Mouse (Mus musculus): ENCODE measurements around the gene Kctd15. TPM values are rescaled to one million over a fixed set of nuclear protein-coding genes. Genes with fewer than 3 reads are reported as not detected.

The Kctd15 gene
- polyA plus RNA-seq, 1 experiment from 2014 or later: 61.6 TPM

DNA sequence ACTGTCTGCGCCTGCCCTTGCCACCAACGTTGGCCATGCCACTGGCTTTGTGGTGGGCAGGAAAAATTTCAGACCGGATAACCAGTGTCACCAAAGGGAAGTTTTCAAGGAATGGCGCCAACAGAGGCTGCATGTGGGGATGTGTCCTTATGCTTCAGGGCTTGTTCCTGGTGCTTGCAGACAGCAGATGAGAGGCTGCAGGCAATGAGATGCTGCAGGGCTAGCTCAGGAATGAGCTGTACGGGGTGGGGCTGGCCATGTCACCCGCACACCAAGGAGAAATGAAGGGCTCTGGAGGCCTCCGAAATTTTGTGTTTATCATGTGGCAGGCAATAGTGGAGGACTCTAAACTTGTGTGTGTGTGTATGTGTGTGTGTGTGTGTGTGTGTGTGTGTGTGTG, 6.6 kb upstream of the Kctd15 start:
- Histone ChIP-seq H3K27me3 (no peaks in the 10 kb centered on the region), H3K4me2 (replicated peaks) (no peak overlapping the region), H3K9ac (no peak overlapping the region), H3K4me3 (no peak overlapping the region), H3K27ac (no peak overlapping the region), H3K4me1 (0 out of 2 replicates have a peak, but pooled peaks cover 6% of the 10 kb centered on the region), H3K9me3 (no peaks in the 10 kb centered on the region), H3K36me3 (no peaks in the 10 kb centered on the region)
- no peak for ATAC-seq (ENCODE audit: insufficient number of reproducible peaks, insufficient read depth, low FRiP score, low TSS enrichment)
- 41% methylated on average over 7 of the region's 7 CpGs for WGBS

DNA sequence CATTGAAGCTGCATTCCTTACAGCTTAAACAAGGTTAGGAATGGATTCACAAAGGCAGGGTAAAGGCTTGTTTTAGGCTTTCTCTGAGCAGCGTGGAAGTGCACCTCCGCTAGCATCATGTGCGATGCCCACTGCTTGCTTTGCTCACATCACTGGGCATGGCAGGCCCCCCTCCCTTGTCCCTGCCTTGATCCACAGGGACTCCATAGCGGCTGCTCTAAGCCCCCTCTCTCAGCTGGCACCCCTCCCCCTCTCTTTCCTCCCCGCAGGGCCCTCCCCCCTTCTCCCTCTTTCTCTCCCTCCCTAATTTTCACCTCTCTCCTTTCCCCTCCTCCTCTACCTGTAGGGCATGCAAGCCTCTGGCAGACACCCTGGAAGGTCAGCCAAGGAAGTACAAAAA, 5.7 kb upstream of the Kctd15 start:
- no peak overlapping the region for H3K4me2 ChIP-seq (replicated peaks)
- no peak for ATAC-seq (ENCODE audit: insufficient number of reproducible peaks, insufficient read depth, low FRiP score, low TSS enrichment)
- H3K9ac ChIP-seq: no peak overlapping the region
- H3K4me3 ChIP-seq: no peak overlapping the region
- no peaks in the 10 kb centered on the region for H3K9me3 ChIP-seq
- 15% methylated on average over 5 of the region's 5 CpGs for WGBS
- H3K27ac ChIP-seq: no peak overlapping the region
- no peaks in the 10 kb centered on the region for H3K27me3 ChIP-seq
- H3K36me3 ChIP-seq: no peaks in the 10 kb centered on the region
- 0 out of 2 replicates have a peak, but pooled peaks cover 6% of the 10 kb centered on the region for H3K4me1 ChIP-seq

GRCm38 (mm10) chr7:34659386-34660085, 3.0 kb upstream of the Kctd15 start:
- Histone ChIP-seq H3K4me1 (0 out of 2 replicates have a peak, but pooled peaks cover 6% of the 10 kb centered on the region), H3K36me3 (no peaks in the 10 kb centered on the region), H3K9me3 (no peaks in the 10 kb centered on the region), H3K4me3 (no peak overlapping the region), H3K9ac (no peak overlapping the region), H3K4me2 (replicated peaks) (no peak overlapping the region), H3K27ac (no peak overlapping the region), H3K27me3 (no peaks in the 10 kb centered on the region)
- 37% methylated on average over 6 of the region's 6 CpGs for WGBS
- no peak for ATAC-seq (ENCODE audit: insufficient number of reproducible peaks, insufficient read depth, low FRiP score, low TSS enrichment)

- peak overlapping the region; percentile 95 for H3K9ac ChIP-seq
- H3K27me3 ChIP-seq: no peaks in the 10 kb centered on the region
- peak overlapping the region; percentile 100 for H3K27ac ChIP-seq
- no peaks in the 10 kb centered on the region for H3K9me3 ChIP-seq
- H3K4me2 ChIP-seq (replicated peaks): peak overlapping the region; percentile 82
- H3K4me3 ChIP-seq: peak overlapping the region; percentile 89
- no peaks in the 10 kb centered on the region for H3K36me3 ChIP-seq
- H3K4me1 ChIP-seq: peaks cover 22% of the 10 kb centered on the region
- peak; percentile 50 for ATAC-seq (ENCODE audit: insufficient number of reproducible peaks, insufficient read depth, low FRiP score, low TSS enrichment)
- under 1% methylated on average over 57 of the region's 74 CpGs for WGBS
Observed at GRCm38 (mm10) chr7:34655086-34655839, 1.3 kb downstream of the Kctd15 start.

GRCm38 (mm10) chr7:34654441-34655085, 2.0 kb downstream of the Kctd15 start:
- Histone ChIP-seq H3K9me3 (no peaks in the 10 kb centered on the region), H3K4me2 (replicated peaks) (peak overlapping the region; percentile 82), H3K27me3 (no peaks in the 10 kb centered on the region), H3K36me3 (peaks cover 6% of the 10 kb centered on the region), H3K4me1 (peaks cover 22% of the 10 kb centered on the region), H3K9ac (peak overlapping the region; percentile 95), H3K4me3 (peak overlapping the region; percentile 89), H3K27ac (peak overlapping the region; percentile 100)
- ATAC-seq (ENCODE audit: insufficient number of reproducible peaks, insufficient read depth, low FRiP score, low TSS enrichment): peak; percentile 23
- WGBS: under 1% methylated on average over 59 of the region's 81 CpGs

- Histone ChIP-seq H3K9me3 (no peaks in the 10 kb centered on the region), H3K4me2 (replicated peaks) (peak overlapping the region; percentile 82), H3K9ac (peak overlapping the region; percentile 95), H3K36me3 (peaks cover 13% of the 10 kb centered on the region), H3K4me1 (peaks cover 22% of the 10 kb centered on the region), H3K27ac (peak overlapping the region; percentile 100), H3K27me3 (no peaks in the 10 kb centered on the region), H3K4me3 (peak overlapping the region; percentile 89)
- ATAC-seq (ENCODE audit: insufficient number of reproducible peaks, insufficient read depth, low FRiP score, low TSS enrichment): peak; percentile 44
- under 1% methylated on average over 55 of the region's 64 CpGs for WGBS
Observed at GRCm38 (mm10) chr7:34653731-34654440, 2.6 kb downstream of the Kctd15 start.

- no peak for ATAC-seq (ENCODE audit: insufficient number of reproducible peaks, insufficient read depth, low FRiP score, low TSS enrichment)
- Histone ChIP-seq H3K9me3 (no peaks in the 10 kb centered on the region), H3K4me3 (peak overlapping the region; percentile 89), H3K4me1 (peaks cover 22% of the 10 kb centered on the region), H3K27ac (peak overlapping the region; percentile 100), H3K4me2 (replicated peaks) (peak overlapping the region; percentile 82), H3K36me3 (peaks cover 23% of the 10 kb centered on the region), H3K27me3 (no peaks in the 10 kb centered on the region), H3K9ac (peak overlapping the region; percentile 95)
- WGBS: 1% methylated on average over 48 of the region's 48 CpGs
Observed at GRCm38 (mm10) chr7:34652751-34653502, 3.6 kb downstream of the Kctd15 start.

DNA sequence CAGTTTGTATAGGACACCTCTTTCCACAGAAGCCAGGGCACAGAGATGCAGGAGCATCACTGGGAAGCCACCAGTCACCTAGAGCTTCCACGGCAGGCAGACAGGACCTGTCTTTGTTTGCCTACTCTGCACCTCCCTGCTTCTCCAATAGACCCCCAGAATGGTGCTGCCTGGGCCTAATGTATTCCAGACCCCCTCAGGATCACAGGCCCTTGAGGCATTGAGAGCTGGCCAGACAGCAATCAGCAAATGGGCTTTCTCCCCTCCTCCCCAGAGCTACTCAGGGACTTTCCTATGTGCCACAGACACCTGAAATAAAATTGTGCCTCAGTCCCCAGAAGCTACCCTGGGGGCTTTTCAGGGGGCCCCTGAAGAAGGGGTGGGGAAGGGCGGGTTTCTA, 5.2 kb downstream of the Kctd15 start:
- peaks cover 38% of the 10 kb centered on the region for H3K36me3 ChIP-seq
- H3K4me2 ChIP-seq (replicated peaks): peak overlapping the region; percentile 82
- peak overlapping the region; percentile 89 for H3K4me3 ChIP-seq
- peaks cover 22% of the 10 kb centered on the region for H3K4me1 ChIP-seq
- H3K9me3 ChIP-seq: no peaks in the 10 kb centered on the region
- no peaks in the 10 kb centered on the region for H3K27me3 ChIP-seq
- ATAC-seq (ENCODE audit: insufficient number of reproducible peaks, insufficient read depth, low FRiP score, low TSS enrichment): no peak
- H3K9ac ChIP-seq: peak overlapping the region; percentile 95
- WGBS: 14% methylated on average over 2 of the region's 2 CpGs
- peak overlapping the region; percentile 100 for H3K27ac ChIP-seq

DNA sequence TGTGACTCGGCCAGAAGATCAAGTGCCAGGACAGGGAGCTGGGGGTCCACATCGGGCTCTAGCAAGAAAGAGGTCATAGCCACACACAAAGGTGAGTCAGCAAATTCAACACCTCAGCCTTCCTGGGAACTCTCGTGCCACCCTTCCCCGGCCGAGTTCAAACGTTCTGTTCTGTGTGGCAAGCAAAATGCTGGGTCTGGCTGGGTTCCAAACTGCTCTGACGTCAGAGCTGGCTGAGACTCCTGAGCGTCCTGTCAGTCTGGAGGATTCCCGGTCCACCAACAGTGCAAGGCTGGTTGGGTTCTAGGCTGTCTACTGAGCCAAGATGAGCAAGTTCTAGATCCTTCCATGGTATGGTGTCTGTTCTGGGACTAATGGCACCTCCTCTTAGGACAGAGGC, 9.5 kb downstream of the Kctd15 start:
- ATAC-seq (ENCODE audit: insufficient number of reproducible peaks, insufficient read depth, low FRiP score, low TSS enrichment): no peak
- Histone ChIP-seq H3K27me3 (no peaks in the 10 kb centered on the region), H3K27ac (no peak overlapping the region), H3K36me3 (peaks cover 80% of the 10 kb centered on the region), H3K9me3 (no peaks in the 10 kb centered on the region), H3K4me2 (replicated peaks) (no peak overlapping the region), H3K4me1 (peaks cover 17% of the 10 kb centered on the region), H3K9ac (no peak overlapping the region), H3K4me3 (no peak overlapping the region)
- WGBS: 74% methylated on average over 9 of the region's 9 CpGs

- no peaks in the 10 kb centered on the region for H3K9me3 ChIP-seq
- peaks cover 88% of the 10 kb centered on the region for H3K36me3 ChIP-seq
- 86% methylated on average over 12 of the region's 12 CpGs for WGBS
- H3K4me2 ChIP-seq (replicated peaks): no peak overlapping the region
- no peak overlapping the region for H3K4me3 ChIP-seq
- H3K27me3 ChIP-seq: no peaks in the 10 kb centered on the region
- H3K27ac ChIP-seq: no peak overlapping the region
- ATAC-seq (ENCODE audit: insufficient number of reproducible peaks, insufficient read depth, low FRiP score, low TSS enrichment): no peak
- peaks cover 9% of the 10 kb centered on the region for H3K4me1 ChIP-seq
- no peak overlapping the region for H3K9ac ChIP-seq
Observed at GRCm38 (mm10) chr7:34646144-34646795, 10.3 kb downstream of the Kctd15 start.

Measured in embryonic facial prominence, embryonic 12.5 days (tissue).